Mouse (Mus musculus): ENCODE data around the gene Myo16. TPM values are rescaled to one million over a fixed set of nuclear protein-coding genes. Genes with fewer than 3 reads are reported as not detected.

The Myo16 gene
- polyA plus RNA-seq, 1 experiment from 2014 or later: 3.9 TPM

DNA sequence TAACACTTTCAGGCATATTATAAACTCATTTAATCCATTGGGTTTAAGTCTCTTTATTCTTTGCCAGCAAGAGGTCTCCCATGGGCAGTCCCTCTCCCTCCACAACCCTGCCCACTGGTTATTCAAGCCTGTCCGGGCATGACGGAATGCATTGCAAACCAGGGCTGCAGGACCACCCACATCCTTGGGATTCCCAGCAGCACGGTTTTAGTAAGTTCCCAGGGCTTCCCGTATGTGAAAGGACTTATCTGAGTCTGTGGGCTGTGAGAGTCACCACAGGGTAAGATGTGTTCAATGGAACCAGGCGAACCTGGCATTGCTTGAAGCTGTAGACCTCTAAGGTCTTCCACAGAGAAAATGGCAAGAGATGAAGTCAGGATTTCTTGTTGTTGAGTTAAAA, 471.6 kb downstream of the Myo16 start:
- Histone ChIP-seq H3K4me3 (no peak overlapping the region), H3K27me3 (no peaks in the 10 kb centered on the region), H3K4me2 (no peak overlapping the region), H3K36me3 (no peaks in the 10 kb centered on the region), H3K9ac (no peak overlapping the region), H3K9me3 (no peaks in the 10 kb centered on the region; the same call in 1 of the 2 replicates), H3K27ac (replicated peaks) (no peak overlapping the region), H3K4me1 (replicated peaks) (peaks cover 17% of the 10 kb centered on the region; the same call in 1 of the 2 replicates)
- WGBS: 16% methylated on average over 5 of the region's 5 CpGs
- no peak for ATAC-seq (ENCODE audit: low read depth)

DNA sequence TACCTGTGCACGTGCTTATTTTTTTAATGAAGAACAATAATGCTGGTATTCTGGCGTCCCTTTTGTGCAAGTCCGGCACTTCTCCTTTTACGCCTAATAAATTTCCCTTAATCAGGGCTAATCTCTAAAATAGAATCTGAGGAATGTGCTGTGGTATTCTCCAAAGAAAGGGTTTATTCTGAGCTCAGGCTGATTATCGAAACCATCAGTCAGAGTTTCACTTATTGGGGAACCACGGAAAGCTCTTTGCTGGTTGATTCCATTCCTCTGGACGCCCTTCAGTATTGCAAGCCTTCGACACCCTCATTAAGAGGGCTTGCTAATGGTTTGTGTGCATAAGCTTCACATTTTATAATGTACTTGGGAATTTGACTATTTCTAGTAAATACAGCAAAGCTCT, 475.0 kb downstream of the Myo16 start:
- Histone ChIP-seq H3K9me3 (no peaks in the 10 kb centered on the region; the same call in 1 of the 2 replicates), H3K4me2 (no peak overlapping the region), H3K27me3 (no peaks in the 10 kb centered on the region), H3K36me3 (no peaks in the 10 kb centered on the region), H3K9ac (no peak overlapping the region), H3K4me3 (no peak overlapping the region), H3K4me1 (replicated peaks) (peaks cover 22% of the 10 kb centered on the region; the same call in 1 of the 2 replicates), H3K27ac (replicated peaks) (no peak overlapping the region)
- no peak for ATAC-seq (ENCODE audit: low read depth)
- 50% methylated on average over 8 of the region's 8 CpGs for WGBS

DNA sequence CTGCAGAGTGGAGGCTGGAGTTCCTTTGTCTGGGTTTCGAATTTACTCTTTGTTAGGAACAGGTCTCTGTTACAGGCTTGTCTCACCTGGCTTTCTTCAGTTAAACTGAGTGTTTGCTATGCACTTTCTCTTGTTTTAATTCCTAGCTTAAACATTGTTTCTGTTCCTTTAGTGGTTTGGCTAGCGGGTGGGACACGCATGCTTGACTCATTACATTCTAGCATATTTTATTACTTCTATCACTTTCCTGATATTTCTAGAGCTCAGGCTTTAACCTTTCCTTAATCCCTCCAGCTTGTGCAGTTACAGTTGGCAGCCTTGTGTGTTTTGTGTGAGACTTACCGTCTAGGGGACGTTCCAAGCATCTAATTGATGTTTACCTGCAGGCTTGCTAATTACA, 476.2 kb downstream of the Myo16 start:
- Histone ChIP-seq H3K4me1 (replicated peaks) (peaks cover 31% of the 10 kb centered on the region), H3K4me2 (no peak overlapping the region), H3K9me3 (no peaks in the 10 kb centered on the region), H3K4me3 (no peak overlapping the region), H3K9ac (no peak overlapping the region), H3K27me3 (no peaks in the 10 kb centered on the region), H3K27ac (replicated peaks) (no peak overlapping the region), H3K36me3 (no peaks in the 10 kb centered on the region)
- ATAC-seq (ENCODE audit: low read depth): no peak
- WGBS: 62% methylated on average over 5 of the region's 5 CpGs

DNA sequence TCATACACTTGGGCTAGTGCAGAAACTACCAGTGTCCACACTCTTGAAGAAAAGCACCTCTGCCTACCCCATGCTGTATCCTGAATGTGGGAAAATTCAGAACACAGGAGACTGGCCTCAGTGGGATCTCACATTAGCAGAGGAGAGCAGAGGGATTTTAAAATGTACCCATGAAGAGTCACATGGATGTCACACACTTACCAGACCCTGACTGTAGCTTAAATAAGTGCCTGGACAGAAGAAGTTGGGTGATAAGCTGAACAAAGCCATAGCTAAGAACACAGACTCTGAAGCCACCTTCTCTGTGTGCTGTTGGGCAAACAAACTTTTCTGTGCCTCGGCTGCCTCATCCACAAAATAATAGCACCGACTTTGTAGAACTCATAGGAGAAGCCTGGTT, 477.3 kb downstream of the Myo16 start:
- no peak for ATAC-seq (ENCODE audit: low read depth)
- H3K36me3 ChIP-seq: no peaks in the 10 kb centered on the region
- WGBS: 88% methylated on average over 2 of the region's 2 CpGs

DNA sequence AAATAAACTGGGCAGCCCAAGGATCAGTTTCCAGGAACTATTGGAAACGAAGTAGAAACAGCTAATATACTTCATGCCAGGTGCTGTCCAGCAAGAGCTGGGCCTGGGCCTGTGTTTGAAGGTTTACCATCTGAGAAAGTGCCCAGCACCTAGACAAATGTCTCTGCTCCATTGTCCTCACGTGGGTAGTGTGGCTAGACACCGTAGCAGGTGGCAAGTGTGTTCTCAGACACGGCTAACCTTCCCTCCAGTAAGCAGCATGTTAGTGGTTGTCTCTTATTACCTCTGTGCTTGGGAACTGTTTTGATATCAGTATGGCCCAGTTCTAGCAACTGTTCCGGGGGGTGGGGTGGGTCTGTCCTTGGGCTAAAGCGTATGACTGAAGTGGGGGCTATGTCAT, 478.9 kb downstream of the Myo16 start:
- Histone ChIP-seq H3K4me1 (replicated peaks) (peaks cover 27% of the 10 kb centered on the region), H3K27me3 (no peaks in the 10 kb centered on the region), H3K4me3 (no peak overlapping the region), H3K27ac (replicated peaks) (no peak overlapping the region), H3K36me3 (no peaks in the 10 kb centered on the region), H3K4me2 (no peak overlapping the region), H3K9ac (no peak overlapping the region), H3K9me3 (no peaks in the 10 kb centered on the region)
- WGBS: 81% methylated on average over 6 of the region's 6 CpGs
- no peak for ATAC-seq (ENCODE audit: low read depth)

More for the DNA sequence above, 477.3 kb downstream of the Myo16 start:
- no peak overlapping the region for H3K4me2 ChIP-seq
- H3K4me1 ChIP-seq (replicated peaks): peaks cover 27% of the 10 kb centered on the region
- no peak overlapping the region for H3K27ac ChIP-seq (replicated peaks)
- no peak overlapping the region for H3K4me3 ChIP-seq
- H3K9me3 ChIP-seq: no peaks in the 10 kb centered on the region
- no peaks in the 10 kb centered on the region for H3K27me3 ChIP-seq
- no peak overlapping the region for H3K9ac ChIP-seq

DNA sequence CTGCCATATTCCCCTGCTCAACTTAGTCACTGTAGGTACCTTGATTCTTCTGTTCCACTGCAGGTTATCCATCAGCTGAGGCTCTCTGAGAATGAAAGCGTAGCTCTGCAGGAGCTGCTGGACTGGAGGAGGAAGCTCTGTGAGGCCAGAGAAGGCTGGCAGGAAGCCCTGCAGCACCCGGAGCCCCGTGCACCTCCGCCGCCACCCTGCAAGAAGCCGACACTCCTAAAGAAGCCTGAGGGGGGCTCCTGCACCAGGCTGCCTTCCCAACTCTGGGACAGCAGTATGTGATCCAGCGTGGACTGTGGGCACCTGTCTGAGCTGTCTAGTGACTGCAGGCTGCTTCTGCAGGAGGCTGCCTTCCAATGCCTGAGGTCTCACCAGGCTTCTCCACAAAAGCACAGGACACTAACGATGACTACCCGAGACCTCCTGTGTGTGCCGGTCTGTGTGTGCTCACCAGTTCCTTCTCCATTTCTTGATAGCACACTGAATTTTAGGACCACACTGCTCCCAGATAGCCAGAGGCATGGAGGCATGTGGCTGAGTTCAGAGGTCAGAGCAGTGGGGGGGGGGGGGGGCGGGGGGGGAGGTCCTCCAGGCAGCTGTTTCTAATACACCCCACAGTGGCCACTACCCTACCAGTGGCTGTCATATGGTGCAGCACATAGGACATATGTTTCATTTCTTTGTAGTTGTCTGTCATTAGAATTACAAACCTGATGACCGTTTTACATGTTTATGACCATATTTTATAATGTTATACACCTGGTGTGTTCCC, 479.8 kb downstream of the Myo16 start:
- 69% methylated on average over 12 of the region's 12 CpGs for WGBS
- H3K27me3 ChIP-seq: no peaks in the 10 kb centered on the region
- H3K9ac ChIP-seq: no peak overlapping the region
- no peaks in the 10 kb centered on the region for H3K9me3 ChIP-seq
- no peak overlapping the region for H3K4me3 ChIP-seq
- no peak overlapping the region for H3K27ac ChIP-seq (replicated peaks)
- ATAC-seq (ENCODE audit: low read depth): no peak
- no peaks in the 10 kb centered on the region for H3K36me3 ChIP-seq
- peaks cover 25% of the 10 kb centered on the region for H3K4me1 ChIP-seq (replicated peaks)
- no peak overlapping the region for H3K4me2 ChIP-seq

DNA sequence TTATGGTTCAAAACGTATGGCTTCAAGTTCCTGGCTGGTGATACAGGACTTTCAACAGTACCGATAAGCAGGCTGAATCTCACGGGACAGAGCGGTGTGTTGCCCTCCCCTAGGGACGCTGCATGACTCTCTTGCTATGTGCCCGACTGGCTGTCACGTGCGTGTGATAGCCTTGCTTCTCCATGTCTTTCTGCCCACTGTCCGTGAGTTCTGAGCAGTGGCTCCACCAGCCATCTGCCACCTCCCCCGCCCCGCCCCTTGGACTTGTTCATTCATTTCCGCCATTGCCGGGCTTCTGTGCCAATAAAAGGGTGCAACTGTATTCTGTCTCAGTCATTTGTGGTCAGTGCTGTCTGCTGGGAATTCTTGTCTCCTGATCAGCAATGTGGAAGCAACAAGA, 480.7 kb downstream of the Myo16 start:
- ATAC-seq (ENCODE audit: low read depth): no peak
- H3K36me3 ChIP-seq: no peaks in the 10 kb centered on the region
- no peak overlapping the region for H3K4me2 ChIP-seq
- no peak overlapping the region for H3K9ac ChIP-seq
- no peaks in the 10 kb centered on the region for H3K27me3 ChIP-seq
- WGBS: 61% methylated on average over 13 of the region's 13 CpGs
- no peak overlapping the region for H3K27ac ChIP-seq (replicated peaks)
- peaks cover 22% of the 10 kb centered on the region for H3K4me1 ChIP-seq (replicated peaks)
- no peaks in the 10 kb centered on the region for H3K9me3 ChIP-seq
- no peak overlapping the region for H3K4me3 ChIP-seq

DNA sequence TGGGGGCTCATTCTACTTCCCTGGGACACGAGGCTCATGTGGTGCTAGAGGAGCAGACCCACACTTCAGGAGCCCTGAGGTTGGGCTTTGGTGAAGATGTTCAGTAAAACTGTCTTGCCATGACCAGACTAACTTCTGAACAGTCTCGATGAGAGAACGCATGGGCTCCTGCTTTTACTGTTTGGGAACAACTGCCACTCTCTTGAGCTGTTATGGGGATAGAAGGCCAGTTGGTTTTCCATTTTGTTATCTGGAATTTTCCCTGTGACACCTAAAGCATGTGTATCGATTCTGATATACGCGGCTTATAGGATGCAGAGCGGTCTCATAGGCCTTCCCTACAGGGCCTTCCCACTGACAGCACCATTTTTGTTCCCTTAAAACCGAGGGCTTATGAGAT, 485.2 kb downstream of the Myo16 start:
- ATAC-seq (ENCODE audit: low read depth): no peak

DNA sequence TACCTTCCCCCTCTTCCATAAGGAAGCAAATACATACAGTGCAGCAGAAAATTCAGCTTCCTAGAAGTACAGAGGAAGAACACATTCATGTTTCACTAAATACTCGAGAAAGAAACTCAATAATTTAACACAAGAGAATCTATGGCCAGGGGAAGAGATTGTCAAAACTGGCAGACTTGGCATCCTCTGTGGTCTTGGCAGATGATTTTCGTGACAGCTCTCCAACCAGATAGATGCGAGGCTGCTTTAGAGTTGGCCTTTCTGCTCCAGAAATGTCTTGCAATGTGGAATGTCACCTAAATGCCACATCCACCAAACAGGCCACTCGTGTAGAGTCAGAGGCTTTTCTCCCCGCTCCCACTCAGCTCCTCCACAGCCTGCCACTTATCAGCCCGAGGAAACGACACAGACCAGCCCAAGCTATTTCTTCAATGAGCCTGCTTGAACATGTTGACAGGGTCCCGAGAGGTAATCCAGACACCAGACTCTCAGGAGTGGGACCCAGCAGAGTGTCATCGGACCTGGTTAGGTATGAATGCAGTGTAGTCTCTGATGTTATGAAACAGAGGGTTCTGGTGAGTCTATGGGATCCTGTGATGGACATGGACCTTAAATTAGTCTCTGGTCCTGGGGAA, 486.6 kb downstream of the Myo16 start:
- H3K36me3 ChIP-seq: no peaks in the 10 kb centered on the region
- no peak overlapping the region for H3K4me2 ChIP-seq
- no peaks in the 10 kb centered on the region for H3K9me3 ChIP-seq
- no peak overlapping the region for H3K27ac ChIP-seq (replicated peaks)
- H3K4me3 ChIP-seq: no peak overlapping the region
- no peaks in the 10 kb centered on the region for H3K27me3 ChIP-seq
- WGBS: 87% methylated on average over 9 of the region's 9 CpGs
- peaks cover 11% of the 10 kb centered on the region for H3K4me1 ChIP-seq (replicated peaks)
- ATAC-seq (ENCODE audit: low read depth): no peak
- no peak overlapping the region for H3K9ac ChIP-seq

More for the DNA sequence above, 485.2 kb downstream of the Myo16 start:
- H3K9ac ChIP-seq: no peak overlapping the region
- H3K9me3 ChIP-seq: no peaks in the 10 kb centered on the region
- WGBS: 93% methylated on average over 8 of the region's 8 CpGs
- H3K4me3 ChIP-seq: no peak overlapping the region
- no peak overlapping the region for H3K27ac ChIP-seq (replicated peaks)
- H3K27me3 ChIP-seq: no peaks in the 10 kb centered on the region
- peaks cover 9% of the 10 kb centered on the region for H3K4me1 ChIP-seq (replicated peaks)
- H3K4me2 ChIP-seq: no peak overlapping the region
- no peaks in the 10 kb centered on the region for H3K36me3 ChIP-seq

DNA sequence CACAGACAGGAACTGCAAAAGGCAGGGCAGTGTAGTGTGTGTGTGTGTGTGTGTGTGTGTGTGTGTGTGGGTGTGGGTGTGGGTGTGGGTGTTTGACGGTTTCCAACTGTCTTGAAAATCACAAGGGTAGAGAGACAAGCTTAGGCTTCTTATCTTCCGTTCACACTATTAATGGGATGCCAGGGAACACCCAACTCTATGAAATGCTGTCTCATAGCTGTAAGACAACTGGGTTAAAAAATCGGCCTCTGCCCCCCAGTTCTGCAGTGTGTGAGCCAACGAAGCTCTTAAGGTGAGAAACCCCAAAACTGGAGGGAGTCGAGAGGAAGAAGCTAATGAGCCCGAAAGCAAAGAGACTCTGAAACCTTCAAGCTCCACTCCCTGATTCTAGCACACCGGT, 487.1 kb downstream of the Myo16 start:
- Histone ChIP-seq H3K9ac (no peak overlapping the region), H3K27ac (replicated peaks) (no peak overlapping the region), H3K27me3 (no peaks in the 10 kb centered on the region), H3K9me3 (no peaks in the 10 kb centered on the region), H3K4me1 (replicated peaks) (peaks cover 11% of the 10 kb centered on the region), H3K4me3 (no peak overlapping the region), H3K36me3 (no peaks in the 10 kb centered on the region), H3K4me2 (no peak overlapping the region)
- 86% methylated on average over 7 of the region's 7 CpGs for WGBS
- no peak for ATAC-seq (ENCODE audit: low read depth)

DNA sequence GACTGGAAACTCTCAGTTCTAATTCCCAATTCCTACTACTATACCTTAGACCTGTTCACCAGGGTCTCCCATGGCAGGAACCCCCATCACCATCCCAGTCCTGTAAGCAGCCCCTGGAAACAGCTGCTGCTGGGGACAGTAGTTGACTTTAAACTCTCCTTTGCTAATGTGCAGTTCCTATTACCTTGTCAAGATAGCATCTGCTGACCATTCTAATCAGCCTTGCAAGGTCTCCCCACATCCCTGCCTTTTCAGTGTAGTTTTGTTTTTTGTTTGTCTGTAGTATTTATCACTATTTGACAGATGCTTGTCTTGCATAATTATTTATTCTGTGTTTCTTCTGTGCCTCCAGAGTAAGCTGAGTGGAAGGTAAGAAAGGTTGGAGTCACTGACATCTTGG, 487.6 kb downstream of the Myo16 start:
- H3K36me3 ChIP-seq: no peaks in the 10 kb centered on the region
- no peak overlapping the region for H3K27ac ChIP-seq (replicated peaks)
- no peak overlapping the region for H3K4me3 ChIP-seq
- no peak for ATAC-seq (ENCODE audit: low read depth)
- H3K9me3 ChIP-seq: no peaks in the 10 kb centered on the region
- no peak overlapping the region for H3K4me2 ChIP-seq
- no peaks in the 10 kb centered on the region for H3K27me3 ChIP-seq
- no peak overlapping the region for H3K9ac ChIP-seq
- H3K4me1 ChIP-seq (replicated peaks): peaks cover 11% of the 10 kb centered on the region

DNA sequence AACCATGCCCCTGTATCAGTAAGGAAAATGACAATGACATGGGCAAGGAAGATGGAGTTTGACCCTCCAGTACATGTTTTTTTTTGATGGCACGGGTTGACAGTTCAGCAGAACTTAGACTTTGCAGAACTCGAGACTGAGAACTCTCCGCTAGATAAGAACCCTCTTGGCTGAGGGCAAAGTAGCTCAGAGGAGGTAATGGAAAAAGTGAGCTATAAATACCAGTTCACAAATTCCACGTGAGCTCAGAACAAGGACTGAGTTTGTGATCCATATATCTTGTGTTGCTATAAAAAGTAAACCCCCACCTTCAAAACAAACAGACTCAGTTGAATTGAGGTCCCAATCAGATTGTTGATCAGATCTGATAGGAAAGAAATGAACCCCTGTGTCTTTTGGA, 489.5 kb downstream of the Myo16 start:
- Histone ChIP-seq H3K4me3 (no peak overlapping the region), H3K27me3 (no peaks in the 10 kb centered on the region), H3K4me1 (replicated peaks) (peaks cover 11% of the 10 kb centered on the region), H3K9me3 (no peaks in the 10 kb centered on the region), H3K27ac (replicated peaks) (no peak overlapping the region), H3K4me2 (no peak overlapping the region), H3K36me3 (no peaks in the 10 kb centered on the region), H3K9ac (no peak overlapping the region)
- WGBS: 85% methylated on average over 4 of the region's 4 CpGs
- no peak for ATAC-seq (ENCODE audit: low read depth)

DNA sequence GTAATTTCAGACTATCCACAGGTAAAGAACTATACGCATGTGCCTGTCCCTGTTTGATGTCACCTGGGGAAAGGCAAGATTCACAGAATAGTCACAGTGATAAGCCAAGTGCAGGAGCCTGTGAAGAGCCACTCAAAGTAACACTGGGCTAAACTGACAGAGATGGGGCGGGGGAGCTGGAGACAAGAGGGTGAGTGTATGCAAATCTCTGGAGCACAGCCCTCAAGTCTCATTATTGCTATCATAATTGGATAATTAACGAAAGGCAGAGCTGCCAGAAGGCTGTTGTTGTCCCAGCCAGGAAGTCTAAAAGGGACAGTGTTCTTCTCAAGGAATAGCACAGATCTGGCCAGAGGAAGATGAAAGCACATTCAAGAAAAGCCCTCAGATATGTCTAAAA, 490.8 kb downstream of the Myo16 start:
- Histone ChIP-seq H3K36me3 (no peaks in the 10 kb centered on the region), H3K9ac (no peak overlapping the region), H3K27ac (replicated peaks) (no peak overlapping the region), H3K4me2 (no peak overlapping the region), H3K27me3 (no peaks in the 10 kb centered on the region), H3K9me3 (no peaks in the 10 kb centered on the region), H3K4me3 (no peak overlapping the region), H3K4me1 (replicated peaks) (peaks cover 11% of the 10 kb centered on the region)
- no peak for ATAC-seq (ENCODE audit: low read depth)
- 53% methylated on average over 3 of the region's 3 CpGs for WGBS

All from neural tube, embryonic 13.5 days (tissue).